8 mouse cellular contexts compared by ENCODE assay signal in genomic region chr11:115708956-115709828, GRCm38 (mm10). TPM values are rescaled to one million over a fixed set of nuclear protein-coding genes. Genes with fewer than 3 reads are reported as not detected.
DNase-seq lines count a peak whose midpoint lies in the region; TF ChIP-seq lines count a peak whose summit lies in the region.

No protein-coding gene starts in this region.

- TF ChIP-seq POLR2A in cerebellum, adult 2 months (IDR thresholded peaks at IDR 0.05; ENCODE audit: borderline replicate concordance, insufficient read depth, low read length), result peak; percentile 31; the same call in 1 of the 2 replicates

- H3K27me3 ChIP-seq in cerebellum, adult 2 months (ENCODE audit: control insufficient read depth, insufficient read depth, low read length), result no peaks in the 10 kb centered on the region

- H3K27ac ChIP-seq in cerebellum, adult 2 months (ENCODE audit: insufficient read depth, low read length), result peak overlapping the region; percentile 92

- TF ChIP-seq CTCF in cerebellum, adult 2 months (IDR thresholded peaks at IDR 0.05; ENCODE audit: borderline replicate concordance, insufficient read depth, low read depth, low read length), result no peak

- peak; percentile 47 to 61 for DNase-seq in spleen, postnatal 10 days (ENCODE audit: low spot score in 2 of 2)
- no peak for DNase-seq in spleen, adult 12 weeks (ENCODE audit: low spot score)
- DNase-seq in cerebellum, adult 2 months, result peak; percentile 72 to 77
- DNase-seq in frontal cortex, postnatal 36 days (ENCODE audit: low spot score in 2 of 2), result peak; percentile 45 to 53
- peak; percentile 44 to 69 for DNase-seq in kidney, postnatal 4 days
- DNase-seq in lung, postnatal 36 days, result peak; percentile 51
- peak; percentile 53 to 75 for DNase-seq in spleen, postnatal 4 days (ENCODE audit: low spot score in 2 of 2)
- no peak for DNase-seq in ovary, adult 18-20 months (ENCODE audit: low spot score)

- peak overlapping the region; percentile 94 for H3K4me3 ChIP-seq in cerebellum, adult 2 months (replicated peaks; ENCODE audit: insufficient read depth, low read depth, low read length)

- WGBS in cerebellum, adult 2 months, result under 1% methylated on average over 23 of the region's 23 CpGs

- H3K4me1 ChIP-seq in cerebellum, adult 2 months (ENCODE audit: control insufficient read depth, insufficient read depth, low read length), result peaks cover 15% of the 10 kb centered on the region

RNA-seq across cellular contexts. Expression of gene Grb2, which starts 0.8 kb away (rescaled TPM):
- polyA plus RNA-seq in cerebellum, adult 2 months (2012; rRNA removed), result 132 and 149 TPM in 2 replicates

RNA-seq across cellular contexts. Expression of gene Tmem94, which starts 56.0 kb away (rescaled TPM):
- polyA plus RNA-seq in cerebellum, adult 2 months (2012; rRNA removed), result 54.2 and 57.4 TPM in 2 replicates

Comparison
In these comparisons a context has a peak if more than half of its experiments do, and no peak if none do; other contexts are left out.
1. DNase-seq: peak in spleen, postnatal 10 days (2 of 2), cerebellum, adult 2 months (2 of 2), frontal cortex, postnatal 36 days (2 of 2), kidney, postnatal 4 days (2 of 2), lung, postnatal 36 days (single experiment) and spleen, postnatal 4 days (2 of 2); none in spleen, adult 12 weeks (single experiment) and ovary, adult 18-20 months (single experiment).